Mouse (Mus musculus) lung, postnatal 0 days (tissue): ENCODE results near the gene Dnajc5. TPM values are rescaled to one million over a fixed set of nuclear protein-coding genes. Genes with fewer than 3 reads are reported as not detected.

ENCODE experiments used
- ATAC-seq: fragments of 200-750 bp; cut with Nextera tagmentation; 2 replicates; pipeline ENCODE4 v1.8.0; 2017; ENCODE audit warnings: moderate library complexity
- DNase-seq: peaks from one replicate; pipeline ENCODE4 v3.0.0-alpha.2; 2016; ENCODE audit warnings: low spot score
- H3K27ac ChIP-seq: fragments of 300-500 bp; sonication (generic); 2 replicates; pipeline ENCODE4 v1.5.1; 2014; ENCODE audit warnings: antibody characterized with exemption, mild to moderate bottlenecking, low read length, mixed read lengths
- H3K27me3 ChIP-seq: fragments of 300-500 bp; sonication (generic); replicated peaks from 2 replicates; pipeline ENCODE4 v1.6.1; 2014; ENCODE audit warnings: low read length, mixed read lengths; ENCODE audit not compliant: insufficient read depth
- H3K36me3 ChIP-seq: fragments of 300-500 bp; sonication (generic); 2 replicates; pipeline ENCODE4 v1.6.1; 2014; ENCODE audit warnings: low read length, mixed read lengths; ENCODE audit not compliant: insufficient read depth
- H3K4me1 ChIP-seq: fragments of 300-500 bp; sonication (generic); 2 replicates; pipeline ENCODE4 v1.6.1; 2014; ENCODE audit warnings: antibody characterized with exemption, low read depth, low read length, mixed read lengths; ENCODE audit not compliant: insufficient read depth
- H3K4me2 ChIP-seq: fragments of 300-500 bp; sonication (generic); replicated peaks from 2 replicates; pipeline ENCODE4 v1.6.1; 2014; ENCODE audit warnings: low read depth, mild to moderate bottlenecking, low read length, moderate library complexity, mixed read lengths
- H3K4me3 ChIP-seq: fragments of 300-500 bp; sonication (generic); 2 replicates; pipeline ENCODE4 v1.5.1; 2014; ENCODE audit warnings: low read depth, low read length
- H3K9ac ChIP-seq: fragments of 300-500 bp; sonication (generic); replicated peaks from 2 replicates; pipeline ENCODE4 v1.6.1; 2014; ENCODE audit warnings: low read depth, mild to moderate bottlenecking
- H3K9me3 ChIP-seq: fragments of 300-500 bp; sonication (generic); 2 replicates; pipeline ENCODE4 v1.6.1; 2016; ENCODE audit warnings: low read length, mixed read lengths
- CTCF ChIP-seq: IDR thresholded peaks from 2 replicates; pipeline ENCODE4 v1.5.1; 2016; ENCODE audit warnings: antibody characterized with exemption, mild to moderate bottlenecking
- EP300 ChIP-seq: IDR thresholded peaks from 2 replicates; pipeline ENCODE4 v1.6.1; 2016; ENCODE audit warnings: antibody characterized with exemption, mild to moderate bottlenecking, control low read depth
- WGBS: fragments of 180-500 bp; shearing (Covaris S2); extraction: QIAGEN DNeasy Blood & Tissue Kit; methylation state at CpG from one replicate; pipeline ENCODE4 v1.1.7; 2014; 5-methylcytosine and 5-hydroxymethylcytosine counted together
- microRNA-seq: library from miRNA; unstranded; fragments of <30 nt; microRNA quantifications from one replicate; pipeline ENCODE4, GENCODE M21; 2016
- polyA plus RNA-seq: library from polyadenylated mRNA; unstranded; fragments of >200 nt; fragmentation: Nextera tagmentation; extraction: Ambion mirVana; gene quantifications from 2 replicates; pipeline ENCODE4 v1.2.1, GENCODE M21; 2015

Gene Dnajc5
- polyA plus RNA-seq, 1 experiment from 2014 or later: 57.2 TPM

- Histone ChIP-seq H3K36me3 (no peaks in the 10 kb centered on the region), H3K9me3 (no peaks in the 10 kb centered on the region), H3K9ac (no peak overlapping the region), H3K27ac (no peak overlapping the region), H3K4me1 (peaks cover 10% of the 10 kb centered on the region; the same call in 1 of the 2 replicates), H3K4me3 (no peak overlapping the region), H3K27me3 (no peaks in the 10 kb centered on the region), H3K4me2 (peak overlapping the region; percentile 85)
- no peak for TF ChIP-seq EP300
- no peak for TF ChIP-seq CTCF
- DNase-seq (no peak), ATAC-seq (no peak)
- 57% methylated on average over 4 of the region's 4 CpGs for WGBS
Measured at GRCm38 (mm10) chr2:181602367-181602766, 82.1 kb downstream of the Dnajc5 start.

Small RNAs within 50 kb of the gene (microRNA-seq; reads per million reads assigned to microRNA genes)
- gene Mir7006: not detected

Other genes with a start within 250 kb of the Dnajc5 start
- 7.6 and 7.8 TPM in 2 replicates for gene Gmeb2, start 232.4 kb upstream of the Dnajc5 start, polyA plus RNA-seq
- 0.51 and 0.95 TPM in 2 replicates for gene Stmn3, start 206.0 kb upstream of the Dnajc5 start, polyA plus RNA-seq
- gene Rtel1, start 200.7 kb upstream of the Dnajc5 start, polyA plus RNA-seq: 8.0 and 10.4 TPM in 2 replicates
- gene Zgpat, start 155.6 kb upstream of the Dnajc5 start, polyA plus RNA-seq: 22.9 and 26.8 TPM in 2 replicates
- gene Arfrp1, start 155.1 kb upstream of the Dnajc5 start, polyA plus RNA-seq: 46.5 and 46.6 TPM in 2 replicates
- 12.2 and 13.5 TPM in 2 replicates for gene Lime1, start 140.4 kb upstream of the Dnajc5 start, polyA plus RNA-seq
- 11.2 and 14.8 TPM in 2 replicates for gene Zbtb46, start 61.1 kb upstream of the Dnajc5 start, polyA plus RNA-seq
- 0.21 and 0.25 TPM in 2 replicates for gene Abhd16b, start 27.3 kb upstream of the Dnajc5 start, polyA plus RNA-seq
- gene Tpd52l2, start 23.3 kb upstream of the Dnajc5 start, polyA plus RNA-seq: 131 and 135 TPM in 2 replicates
- 41.8 and 43.3 TPM in 2 replicates for gene Uckl1, start 64.4 kb downstream of the Dnajc5 start, polyA plus RNA-seq
- gene Prpf6, start 71.4 kb downstream of the Dnajc5 start, polyA plus RNA-seq: 32.3 and 33.6 TPM in 2 replicates
- gene Zfp512b, start 72.3 kb downstream of the Dnajc5 start, polyA plus RNA-seq: 21.8 and 24.4 TPM in 2 replicates
- 20.8 and 21.3 TPM in 2 replicates for gene Samd10, start 78.7 kb downstream of the Dnajc5 start, polyA plus RNA-seq
- not detected in 2 replicates for gene Gm29797, start 136.5 kb downstream of the Dnajc5 start, polyA plus RNA-seq
- 134 and 161 TPM in 2 replicates for gene Sox18, start 151.2 kb downstream of the Dnajc5 start, polyA plus RNA-seq
- 14.1 and 15.3 TPM in 2 replicates for gene Tcea2, start 159.8 kb downstream of the Dnajc5 start, polyA plus RNA-seq
- gene Rgs19, start 173.5 kb downstream of the Dnajc5 start, polyA plus RNA-seq: 32.7 and 33.3 TPM in 2 replicates
- not detected in 2 replicates for gene Lkaaear1, start 178.0 kb downstream of the Dnajc5 start, polyA plus RNA-seq
- 0.20 TPM in 1 of 2 replicates, not detected in the other for gene Oprl1, start 194.5 kb downstream of the Dnajc5 start, polyA plus RNA-seq
- not detected in 2 replicates for gene Myt1, start 242.8 kb downstream of the Dnajc5 start, polyA plus RNA-seq